Mouse (Mus musculus): ENCODE data around the gene Tnfaip8l3.
A peak's percentile ranks its signal among the peaks of the same experiment; 100 is the strongest.

Tnfaip8l3 gene

GRCm38 (mm10) chr9:53990921-53991320 is 77.3 kb downstream of the Tnfaip8l3 start:
- DNase-seq (ENCODE audit: low read depth): peak; percentile 29

DNA sequence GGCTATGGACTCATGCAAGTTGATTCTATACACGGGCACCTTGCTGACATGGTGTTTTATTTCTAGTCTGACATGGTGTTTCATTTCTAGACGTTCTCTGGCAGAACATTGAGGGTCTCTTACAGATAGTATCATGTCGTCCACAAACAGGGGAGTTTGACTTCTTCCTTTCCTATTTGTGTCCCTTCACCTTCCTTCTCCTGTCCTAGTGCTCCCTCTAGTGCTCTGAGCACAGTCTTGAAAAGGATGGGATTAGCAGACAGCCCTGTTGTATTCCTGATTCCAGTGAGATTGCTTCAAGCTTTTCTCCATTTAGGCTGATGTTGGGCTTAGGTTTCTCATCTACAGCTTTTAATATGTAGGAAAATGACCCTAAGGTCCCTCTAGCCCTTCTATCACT is 81.2 kb downstream of the Tnfaip8l3 start:
- DNase-seq (ENCODE audit: low read depth): no peak

DNA sequence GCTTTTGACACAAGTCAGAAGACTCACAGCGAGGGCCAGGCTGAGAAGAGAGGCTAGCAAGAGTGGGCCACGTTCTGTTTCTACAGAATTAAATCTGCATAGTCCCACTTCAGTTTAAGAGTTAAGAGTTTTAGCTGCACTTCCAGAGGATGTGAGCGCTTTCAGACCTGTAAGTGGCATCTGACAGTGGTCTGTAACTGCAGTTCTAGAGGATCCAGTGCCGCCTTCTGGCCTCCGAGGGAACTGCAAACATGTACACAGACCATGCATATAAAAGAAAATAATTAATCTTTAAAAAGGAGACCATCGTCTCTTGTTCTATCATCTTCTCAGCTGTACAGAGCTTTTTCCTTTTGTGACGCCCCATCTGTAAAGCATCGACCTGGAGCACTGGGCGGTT is 83.3 kb downstream of the Tnfaip8l3 start:
- DNase-seq (ENCODE audit: low read depth): no peak

DNA sequence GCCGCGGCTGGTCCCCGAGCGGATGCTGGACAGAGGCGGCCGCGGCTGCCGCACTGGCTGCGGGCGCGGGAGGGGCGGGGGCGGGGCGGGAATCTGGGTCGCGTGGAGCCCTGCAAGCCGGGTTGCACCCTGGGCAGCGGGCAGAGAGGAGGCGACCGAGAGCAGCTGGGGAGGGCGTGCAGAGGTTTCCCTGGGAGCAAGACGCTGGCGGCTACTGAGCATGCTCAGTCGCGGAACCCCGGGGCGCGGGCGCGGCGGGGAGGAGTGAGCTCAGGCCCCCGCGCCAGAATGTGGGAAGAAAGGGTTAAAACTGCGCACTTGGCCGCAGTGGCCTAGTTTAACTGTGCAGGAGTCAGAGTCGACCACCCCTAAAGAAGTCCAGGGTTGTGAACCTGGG is 93.1 kb downstream of the Tnfaip8l3 start, which contains the start of gene Elmod1:
Elmod1 (minus strand) TSS at position 180 of the 397 bp plus-strand sequence.
- no peak for DNase-seq (ENCODE audit: low read depth)

DNA sequence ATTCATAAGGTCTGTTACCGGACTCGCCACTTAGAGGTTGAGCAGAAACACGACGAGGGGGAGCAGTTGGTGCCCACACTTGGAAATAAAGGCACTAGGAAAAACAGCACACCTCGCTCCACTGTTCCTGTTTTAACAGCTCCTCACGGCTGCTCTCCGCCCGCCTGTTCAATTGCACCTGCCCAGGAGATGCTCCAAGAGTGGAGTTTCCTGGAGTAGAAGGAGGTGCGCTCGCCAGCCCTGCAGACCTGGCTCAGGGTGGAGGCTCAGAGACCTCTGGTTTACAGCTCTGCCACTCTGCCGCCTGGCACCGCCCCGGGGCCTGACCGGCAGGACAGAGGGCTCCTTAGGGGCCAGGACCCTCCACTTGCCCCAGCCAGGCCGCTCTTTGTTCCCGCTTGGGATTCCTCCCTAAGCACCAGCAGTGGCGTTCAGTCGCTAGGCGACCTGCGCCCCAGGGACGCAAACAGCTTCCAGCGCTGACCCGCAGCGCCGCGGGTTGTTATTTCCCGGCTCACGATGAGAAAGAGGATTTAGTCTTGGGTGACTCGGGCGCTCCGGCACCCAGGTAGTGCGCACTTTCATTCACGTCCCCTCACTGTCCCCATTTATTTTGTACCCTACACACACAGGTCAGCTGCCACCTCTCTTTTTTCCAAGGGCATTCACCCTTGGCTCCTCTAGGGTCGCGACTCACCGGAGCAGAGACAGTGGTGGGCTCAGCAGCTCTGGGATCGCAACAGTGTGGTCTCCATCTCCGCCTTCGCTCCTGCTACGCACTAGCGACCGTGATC is 93.7 kb downstream of the Tnfaip8l3 start:
- DNase-seq (ENCODE audit: low read depth): no peak

DNA sequence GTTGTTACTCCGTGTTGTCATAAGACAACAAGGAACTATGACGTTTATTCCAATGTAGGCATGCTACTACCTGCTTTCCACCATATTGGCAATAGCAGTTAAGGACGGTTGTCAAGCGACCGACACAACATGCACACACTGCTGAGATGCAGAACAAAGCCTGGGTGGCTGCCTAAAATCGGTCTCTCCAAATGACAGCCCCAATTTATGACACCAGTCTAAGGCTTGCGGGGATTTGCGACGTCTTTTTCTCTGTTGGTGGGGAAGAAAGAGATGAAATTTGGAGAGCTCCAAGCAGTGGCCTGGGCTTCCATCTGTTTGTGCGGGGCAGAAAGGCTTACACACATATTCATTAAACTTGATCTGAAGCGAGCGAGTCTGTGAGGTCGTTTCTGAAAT is 94.3 kb downstream of the Tnfaip8l3 start:
- DNase-seq (ENCODE audit: low read depth): no peak

All from c-Kit-positive CD71-positive TER-119-negative erythroid progenitor cells, embryonic 14.5 days (primary cell).